Mouse (Mus musculus) G1E (cell line): Measurements from ENCODE around the gene Mindy2.

Source experiments
- CTCF ChIP-seq: IDR thresholded peaks from 2 replicates; pipeline ENCODE4 v1.5.1; 2012; ENCODE audit warnings: low read depth, low read length, inconsistent platforms, mixed read lengths
- GATA1 ChIP-seq: IDR thresholded peaks from 2 replicates; pipeline ENCODE4 v1.6.1; 2012; ENCODE audit warnings: borderline replicate concordance, low read length, inconsistent platforms, mixed read lengths
- POLR2AphosphoS5 ChIP-seq: IDR thresholded peaks from 2 replicates; pipeline ENCODE4 v1.6.1; 2012; ENCODE audit warnings: low read depth, low read length, inconsistent platforms; ENCODE audit not compliant: insufficient replicate concordance
- TAL1 ChIP-seq: conservative IDR thresholded peaks from 2 replicates; pipeline ENCODE4 v1.6.1; 2012; ENCODE audit warnings: low read depth, low read length, inconsistent platforms, mixed read lengths

GRCm38 (mm10) chr9:70584641-70585040, 72.3 kb downstream of the Mindy2 start:
- TF ChIP-seq CTCF (no peak), POLR2AphosphoS5 (no peak), TAL1 (no peak), GATA1 (no peak)
